Mouse (Mus musculus) C2C12 (cell line): ENCODE results near the gene Bcr.

Experiments
- CEBPB ChIP-seq: IDR thresholded peaks from one replicate; pipeline ENCODE4 v1.6.1; 2011; ENCODE audit warnings: low read depth, mild to moderate bottlenecking, control low read depth, moderate library complexity
- CTCF ChIP-seq: IDR thresholded peaks from one replicate; pipeline ENCODE4 v1.5.1; 2011; ENCODE audit not compliant: control insufficient read depth, insufficient read depth, insufficient read length
- FOSL1 ChIP-seq: IDR thresholded peaks from one replicate; pipeline ENCODE4 v1.8.0; 2011; ENCODE audit warnings: mild to moderate bottlenecking, low read length; ENCODE audit not compliant: poor library complexity, insufficient read depth, severe bottlenecking
- MAX ChIP-seq: IDR thresholded peaks from one replicate; pipeline ENCODE4 v1.6.1; 2011; ENCODE audit warnings: mild to moderate bottlenecking, control low read depth
- MYOD1 ChIP-seq: IDR thresholded peaks from one replicate; pipeline ENCODE4 v1.6.1; 2011; ENCODE audit warnings: low read depth; ENCODE audit not compliant: control insufficient read depth, insufficient read length
- MYOG ChIP-seq: IDR thresholded peaks from one replicate; pipeline ENCODE4 v1.6.1; 2011; ENCODE audit not compliant: control insufficient read depth, insufficient read length; ENCODE audit errors: extremely low read depth
- USF1 ChIP-seq: IDR thresholded peaks from one replicate; pipeline ENCODE4 v1.6.1; 2011; ENCODE audit warnings: low read depth, mild to moderate bottlenecking, control low read depth, moderate library complexity

DNA sequence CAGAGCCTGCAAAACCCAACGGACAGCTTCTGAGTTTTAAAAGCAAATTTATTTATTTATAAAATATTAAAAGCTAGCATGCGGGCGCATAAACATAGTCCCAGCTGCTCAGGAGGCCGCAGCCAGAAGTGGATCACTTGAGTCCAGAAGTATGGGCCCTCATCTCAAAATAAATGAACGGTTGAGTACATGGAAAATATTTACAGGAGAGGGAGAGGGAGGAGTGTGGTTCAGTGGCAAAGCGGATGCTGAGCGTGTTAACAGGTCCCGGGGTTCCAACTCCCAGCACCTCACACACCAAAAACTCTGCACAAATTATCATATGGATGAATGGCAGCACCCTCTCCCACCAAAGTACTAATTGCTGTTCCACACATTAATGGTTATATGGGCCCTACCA, 2.1 kb upstream of the Bcr start:
- TF ChIP-seq MAX (no peak), CTCF (no peak), FOSL1 (no peak), USF1 (no peak), MYOG (no peak), MYOD1 (no peak), CEBPB (no peak)
